Mouse (Mus musculus): Measurements from ENCODE around the gene Ankrd27. TPM values are rescaled to one million over a fixed set of nuclear protein-coding genes. Genes with fewer than 3 reads are reported as not detected.

Gene Ankrd27
- total and polyA plus RNA-seq, 2 experiments = 14.6 to 15.5 TPM

DNA sequence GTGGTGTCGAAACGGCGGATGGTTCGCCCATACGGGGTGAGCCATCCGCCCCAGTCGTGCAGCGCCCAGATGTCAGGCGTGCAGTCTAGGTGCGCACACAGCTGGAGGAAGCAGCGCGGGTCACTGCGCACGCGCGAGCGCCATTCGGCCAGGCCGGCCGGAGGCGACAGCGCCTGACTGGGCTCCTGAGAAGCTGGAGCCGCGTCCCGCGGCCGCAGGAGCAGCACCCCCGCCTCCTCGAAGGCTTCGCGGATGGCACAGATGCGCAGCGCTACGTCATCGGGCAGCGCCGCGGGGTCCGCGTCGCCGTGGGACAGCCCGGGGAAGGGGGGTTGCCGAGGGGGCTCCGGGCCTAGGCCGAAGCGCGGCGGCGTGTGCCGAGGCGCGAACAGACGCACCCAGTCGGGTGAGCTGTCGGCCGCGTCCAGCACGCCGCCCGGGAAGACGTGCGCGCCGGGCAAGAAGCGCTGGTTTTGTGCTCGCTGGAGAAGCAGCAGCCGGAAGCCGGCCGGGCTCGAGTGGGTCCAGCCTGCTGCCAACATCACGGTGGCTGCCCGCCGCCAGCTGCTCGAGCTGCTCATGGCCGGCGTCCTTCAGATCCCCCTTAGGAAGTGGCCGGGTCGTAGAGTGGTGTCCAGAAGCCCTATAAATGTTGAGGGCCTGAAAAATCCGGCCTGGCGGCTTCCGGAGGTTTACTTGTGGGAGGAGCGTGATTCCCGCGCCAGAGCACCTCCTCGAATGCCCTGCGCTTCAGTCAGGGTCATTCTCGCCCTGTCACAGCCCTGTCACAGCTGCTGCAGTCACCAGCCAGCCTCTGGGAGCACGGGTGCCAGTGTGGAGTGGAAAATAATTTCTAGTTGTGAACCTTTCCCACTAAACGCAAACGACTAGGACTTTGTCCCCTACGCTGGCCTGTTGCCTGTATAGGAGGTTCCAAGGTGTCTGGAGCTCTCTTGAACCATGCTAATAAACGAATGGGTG, 30.5 kb upstream of the Ankrd27 start:
- peaks cover 25% of the 10 kb centered on the region for H3K4me1 ChIP-seq (ENCODE audit: control insufficient read depth, insufficient read depth, low read length)

DNA sequence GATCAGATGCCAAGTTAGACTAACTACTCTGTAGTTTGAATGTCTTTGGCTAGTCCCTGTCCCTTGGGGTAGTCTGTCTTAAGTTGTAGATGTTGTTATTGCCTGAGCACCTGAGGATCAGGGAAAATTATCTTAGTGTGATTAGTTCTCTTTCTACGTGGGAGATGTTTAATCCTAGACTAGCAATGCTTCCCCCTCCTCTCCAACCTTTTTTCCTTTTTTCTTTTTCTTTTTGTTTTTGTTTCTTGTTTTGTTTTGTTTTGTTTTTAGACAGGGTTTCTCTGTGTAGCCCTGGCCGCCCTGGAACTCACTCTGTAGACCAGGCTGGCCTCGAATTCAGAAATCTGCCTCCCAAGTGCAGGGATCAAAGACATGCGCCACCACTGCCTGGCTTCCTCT, 29.8 kb upstream of the Ankrd27 start, which contains the start of gene Nudt19:
Gene Nudt19 (minus strand): TSS at position 100 of the 399 bp plus-strand sequence.
- peaks cover 25% of the 10 kb centered on the region for H3K4me1 ChIP-seq (ENCODE audit: control insufficient read depth, insufficient read depth, low read length)
- peak; percentile 27 for DNase-seq (ENCODE audit: extremely low read depth, low read depth, low spot score)

More for the DNA sequence above, 30.5 kb upstream of the Ankrd27 start:
- Histone ChIP-seq H3K9ac (ENCODE audit: low read depth, low read length) (peak overlapping the region; percentile 91), H3K79me2 (ENCODE audit: control insufficient read depth, insufficient read depth, low read length) (no peaks in the 10 kb centered on the region), H3K36me3 (ENCODE audit: control insufficient read depth, insufficient read depth, low read length) (peaks cover 10% of the 10 kb centered on the region), H3K27me3 (ENCODE audit: control insufficient read depth, insufficient read depth, low read length) (no peaks in the 10 kb centered on the region), H3K27ac (replicated peaks; ENCODE audit: insufficient read depth, low read depth, low read length) (peak overlapping the region; percentile 93), H3K4me3 (ENCODE audit: insufficient read depth, low read depth, low read length) (peak overlapping the region; percentile 93)
- peak; percentile 97 for DNase-seq (ENCODE audit: extremely low read depth, low read depth, low spot score)
- WGBS = under 1% methylated on average over 93 of the region's 93 CpGs
- TF ChIP-seq POLR2A (IDR thresholded peaks at IDR 0.05; ENCODE audit: extremely low read depth, insufficient read depth, low read length) = peak; percentile 75; the same call in 1 of the 2 replicates
- no peak for TF ChIP-seq CTCF (IDR thresholded peaks at IDR 0.05; ENCODE audit: low read depth, low read length)

DNA sequence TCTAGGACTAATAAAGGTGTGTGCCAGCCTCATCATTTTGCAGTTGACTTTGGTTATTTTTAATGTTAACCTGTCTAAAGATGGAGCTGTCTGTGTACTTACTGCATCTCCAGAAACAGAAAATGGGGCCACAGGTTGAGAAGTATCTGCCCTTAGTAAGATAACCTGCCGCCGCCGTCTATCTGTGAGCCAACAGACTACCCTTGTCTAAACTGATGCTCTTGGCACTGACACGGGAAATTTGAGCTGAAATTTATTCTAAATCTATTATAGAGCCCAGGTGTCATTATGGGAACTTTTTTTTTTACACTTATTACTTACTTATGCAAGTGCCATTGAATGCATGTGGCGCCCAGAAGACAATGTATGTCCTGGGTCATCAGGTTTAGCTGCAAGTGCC, 29.1 kb upstream of the Ankrd27 start:
- Histone ChIP-seq H3K4me3 (ENCODE audit: insufficient read depth, low read depth, low read length) (no peak overlapping the region), H3K36me3 (ENCODE audit: control insufficient read depth, insufficient read depth, low read length) (no peaks in the 10 kb centered on the region), H3K9ac (ENCODE audit: low read depth, low read length) (no peak overlapping the region), H3K27me3 (ENCODE audit: control insufficient read depth, insufficient read depth, low read length) (no peaks in the 10 kb centered on the region), H3K27ac (replicated peaks; ENCODE audit: insufficient read depth, low read depth, low read length) (peak overlapping the region; percentile 44), H3K4me1 (ENCODE audit: control insufficient read depth, insufficient read depth, low read length) (peaks cover 25% of the 10 kb centered on the region), H3K79me2 (ENCODE audit: control insufficient read depth, insufficient read depth, low read length) (no peaks in the 10 kb centered on the region)
- peak; percentile 7 for DNase-seq (ENCODE audit: extremely low read depth, low read depth, low spot score)
- 60% methylated on average over 5 of the region's 5 CpGs for WGBS
- TF ChIP-seq POLR2A (IDR thresholded peaks at IDR 0.05; ENCODE audit: extremely low read depth, insufficient read depth, low read length) (no peak), CTCF (IDR thresholded peaks at IDR 0.05; ENCODE audit: low read depth, low read length) (no peak)

More for the DNA sequence above, 29.8 kb upstream of the Ankrd27 start, which contains the start of gene Nudt19:
- Histone ChIP-seq H3K36me3 (ENCODE audit: control insufficient read depth, insufficient read depth, low read length) (peaks cover 4% of the 10 kb centered on the region), H3K4me3 (ENCODE audit: insufficient read depth, low read depth, low read length) (peak within 1 kb of the TSS; percentile 93), H3K27ac (replicated peaks; ENCODE audit: insufficient read depth, low read depth, low read length) (peak within 1 kb of the TSS; percentile 93), H3K9ac (ENCODE audit: low read depth, low read length) (peak within 1 kb of the TSS; percentile 91), H3K27me3 (ENCODE audit: control insufficient read depth, insufficient read depth, low read length) (no peaks in the 10 kb centered on the region), H3K79me2 (ENCODE audit: control insufficient read depth, insufficient read depth, low read length) (no peaks in the 10 kb centered on the region)
- TF ChIP-seq POLR2A (IDR thresholded peaks at IDR 0.05; ENCODE audit: extremely low read depth, insufficient read depth, low read length) = no peak
- TF ChIP-seq CTCF (IDR thresholded peaks at IDR 0.05; ENCODE audit: low read depth, low read length) = no peak
- WGBS = 39% methylated on average over 4 of the region's 4 CpGs

DNA sequence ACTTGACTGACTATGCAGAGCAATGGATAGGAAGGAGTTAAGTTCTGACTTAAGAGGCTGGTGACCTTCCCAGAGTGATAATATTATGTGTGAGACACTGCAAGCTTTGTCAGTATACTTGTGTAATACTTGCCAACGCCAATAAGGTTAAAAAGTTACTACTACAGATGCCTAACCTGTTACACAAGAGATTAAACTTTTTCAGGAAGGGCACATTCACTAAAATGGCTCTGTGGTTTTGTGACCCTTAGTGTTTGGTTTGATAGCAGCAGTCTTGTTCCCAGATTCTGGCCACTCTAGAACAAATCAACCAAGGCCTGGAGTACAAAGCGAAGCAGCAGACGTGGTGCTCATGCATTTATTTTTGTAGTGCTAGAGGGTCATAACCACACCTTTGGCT, 28.5 kb upstream of the Ankrd27 start:
- Histone ChIP-seq H3K79me2 (ENCODE audit: control insufficient read depth, insufficient read depth, low read length) (no peaks in the 10 kb centered on the region), H3K36me3 (ENCODE audit: control insufficient read depth, insufficient read depth, low read length) (no peaks in the 10 kb centered on the region), H3K27ac (replicated peaks; ENCODE audit: insufficient read depth, low read depth, low read length) (peak overlapping the region; percentile 86), H3K9ac (ENCODE audit: low read depth, low read length) (no peak overlapping the region), H3K27me3 (ENCODE audit: control insufficient read depth, insufficient read depth, low read length) (no peaks in the 10 kb centered on the region), H3K4me1 (ENCODE audit: control insufficient read depth, insufficient read depth, low read length) (peaks cover 25% of the 10 kb centered on the region), H3K4me3 (ENCODE audit: insufficient read depth, low read depth, low read length) (no peak overlapping the region)
- DNase-seq (ENCODE audit: extremely low read depth, low read depth, low spot score) = peak; percentile 98
- TF ChIP-seq CTCF (IDR thresholded peaks at IDR 0.05; ENCODE audit: low read depth, low read length) = no peak
- no peak for TF ChIP-seq POLR2A (IDR thresholded peaks at IDR 0.05; ENCODE audit: extremely low read depth, insufficient read depth, low read length)
- 14% methylated on average over 3 of the region's 3 CpGs for WGBS

DNA sequence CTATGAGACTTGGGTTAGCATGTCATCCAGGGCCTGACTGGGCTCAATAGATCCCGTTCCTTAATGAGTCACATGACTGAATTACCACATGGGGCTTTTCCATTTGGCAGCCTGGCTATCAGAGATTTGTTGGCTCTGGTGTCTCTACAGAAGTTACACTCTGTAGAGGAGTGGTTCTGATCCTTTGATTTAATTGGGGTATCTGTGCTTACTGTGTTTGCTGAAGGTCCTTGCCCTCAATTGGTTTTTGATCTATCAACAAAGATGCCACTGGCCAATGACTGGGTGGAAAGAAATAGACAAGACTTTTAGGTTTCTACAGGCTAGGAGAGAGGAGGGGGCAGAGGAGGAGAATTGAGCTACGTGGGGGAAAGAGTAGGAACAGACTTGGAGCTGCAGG, 27.4 kb upstream of the Ankrd27 start:
- Histone ChIP-seq H3K4me3 (ENCODE audit: insufficient read depth, low read depth, low read length) (no peak overlapping the region), H3K27ac (replicated peaks; ENCODE audit: insufficient read depth, low read depth, low read length) (0 out of 2 replicates have a peak overlapping the region, but pooled peaks have one; percentile 86), H3K79me2 (ENCODE audit: control insufficient read depth, insufficient read depth, low read length) (no peaks in the 10 kb centered on the region), H3K36me3 (ENCODE audit: control insufficient read depth, insufficient read depth, low read length) (no peaks in the 10 kb centered on the region), H3K4me1 (ENCODE audit: control insufficient read depth, insufficient read depth, low read length) (peaks cover 22% of the 10 kb centered on the region), H3K9ac (ENCODE audit: low read depth, low read length) (no peak overlapping the region), H3K27me3 (ENCODE audit: control insufficient read depth, insufficient read depth, low read length) (no peaks in the 10 kb centered on the region)
- TF ChIP-seq POLR2A (IDR thresholded peaks at IDR 0.05; ENCODE audit: extremely low read depth, insufficient read depth, low read length) = no peak
- peak; percentile 92 for DNase-seq (ENCODE audit: extremely low read depth, low read depth, low spot score)
- WGBS = 17% methylated on average over 2 of the region's 2 CpGs

Data from liver, adult 2 months (tissue).